Mouse (Mus musculus): ENCODE measurements around the gene Cmpk1. TPM values are rescaled to one million over a fixed set of nuclear protein-coding genes. Genes with fewer than 3 reads are reported as not detected.
"Not testable (repeated sequence)": the region's sequence is repeated elsewhere in the genome, so short reads cannot be mapped to it uniquely, and the experiment has no call there.

Cmpk1 gene
- polyA plus RNA-seq, 1 experiment from 2014 or later: 95.6 TPM

DNA sequence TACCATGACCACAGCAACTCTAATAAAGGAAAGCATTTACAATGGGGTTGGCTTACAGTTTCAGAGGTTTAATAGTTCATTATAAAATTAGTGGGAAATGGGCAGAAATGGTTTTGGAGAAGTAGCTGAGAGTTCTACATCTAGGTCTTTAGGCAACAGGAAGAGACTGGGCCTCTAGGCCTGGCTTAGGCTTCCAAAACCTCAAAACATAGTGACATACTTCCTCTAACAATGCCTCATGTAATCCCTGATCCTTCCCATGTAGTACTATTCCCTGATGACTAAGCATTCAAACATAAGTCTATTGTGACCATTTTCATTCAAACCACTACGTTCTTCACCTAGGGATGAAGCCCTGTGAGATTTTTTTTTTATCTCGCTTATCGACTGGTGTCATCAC is 7.2 kb upstream of the Cmpk1 start:
- no peak for ATAC-seq (ENCODE audit: insufficient number of reproducible peaks, insufficient read depth, low FRiP score, low read depth)
- Histone ChIP-seq H3K27me3 (ENCODE audit: control insufficient read depth, insufficient read depth, low read length) (no peaks in the 10 kb centered on the region), H3K4me2 (replicated peaks; ENCODE audit: low read depth, low read length) (no peak overlapping the region), H3K9me3 (ENCODE audit: control insufficient read depth, low read depth, low read length) (no peaks in the 10 kb centered on the region), H3K9ac (replicated peaks; ENCODE audit: low read depth, low read length) (no peak overlapping the region), H3K4me1 (ENCODE audit: control insufficient read depth, insufficient read depth, low read length) (no peaks in the 10 kb centered on the region), H3K27ac (ENCODE audit: low read length) (no peak overlapping the region), H3K4me3 (ENCODE audit: low read depth, low read length) (no peak overlapping the region), H3K36me3 (ENCODE audit: control insufficient read depth, insufficient read depth, low read length) (no peaks in the 10 kb centered on the region)
- 88% methylated on average over 3 of the region's 3 CpGs for WGBS

DNA sequence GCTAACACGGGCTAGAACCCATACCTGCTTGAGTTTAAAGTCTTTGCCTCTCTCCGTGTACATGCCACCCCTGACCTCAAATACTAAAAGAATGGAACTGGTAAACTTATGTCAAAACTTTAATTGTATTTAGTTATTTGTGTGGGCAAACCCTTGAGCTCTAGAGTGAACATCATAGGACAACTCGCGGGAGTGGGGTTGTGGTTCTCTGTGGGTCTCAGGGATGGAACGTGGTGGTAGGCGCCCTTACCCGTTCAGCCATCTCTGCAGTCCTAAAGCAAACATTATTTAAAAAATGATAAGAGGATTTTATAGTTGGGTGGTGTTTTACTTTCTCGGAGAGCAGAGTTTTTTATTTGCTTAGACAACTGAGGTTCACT is 840 bp downstream of the Cmpk1 start:
- Histone ChIP-seq H3K9ac (replicated peaks; ENCODE audit: low read depth, low read length) (peak overlapping the region; percentile 87), H3K27ac (ENCODE audit: low read length) (peak overlapping the region; percentile 99), H3K9me3 (ENCODE audit: control insufficient read depth, low read depth, low read length) (no peaks in the 10 kb centered on the region), H3K4me2 (replicated peaks; ENCODE audit: low read depth, low read length) (peak overlapping the region; percentile 69), H3K4me1 (ENCODE audit: control insufficient read depth, insufficient read depth, low read length) (no peaks in the 10 kb centered on the region), H3K36me3 (ENCODE audit: control insufficient read depth, insufficient read depth, low read length) (no peaks in the 10 kb centered on the region), H3K27me3 (ENCODE audit: control insufficient read depth, insufficient read depth, low read length) (no peaks in the 10 kb centered on the region), H3K4me3 (ENCODE audit: low read depth, low read length) (peak overlapping the region; percentile 79)
- peak; percentile 21; the same call in 1 of the 2 replicates for ATAC-seq (ENCODE audit: insufficient number of reproducible peaks, insufficient read depth, low FRiP score, low read depth)
- 2% methylated on average over 8 of the region's 8 CpGs for WGBS

- 73% methylated on average over 1 of the region's 1 CpGs for WGBS
- ATAC-seq (ENCODE audit: insufficient number of reproducible peaks, insufficient read depth, low FRiP score, low read depth): no peak
Measured at GRCm38 (mm10) chr4:114983020-114983419, 4.0 kb downstream of the Cmpk1 start.

DNA sequence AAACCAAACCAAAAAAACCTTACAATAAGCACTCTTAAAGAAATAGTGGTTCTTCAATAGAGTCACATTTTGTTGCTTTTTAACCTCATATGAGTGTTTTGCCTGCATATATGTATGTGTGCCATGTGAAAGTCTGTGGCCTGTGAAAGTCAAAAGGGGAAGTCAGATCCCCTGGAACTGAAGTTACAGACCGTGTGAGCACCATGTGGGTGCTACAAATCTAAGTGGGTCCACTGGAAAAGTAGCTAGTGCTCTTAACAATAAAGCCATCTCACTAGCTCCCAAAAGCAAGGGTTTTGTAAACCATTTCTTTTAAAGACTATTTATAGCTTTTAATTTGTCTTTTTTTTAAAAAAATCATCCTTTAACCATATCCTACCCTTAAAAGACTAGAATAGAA is 4.4 kb downstream of the Cmpk1 start:
- H3K9ac ChIP-seq (replicated peaks; ENCODE audit: low read depth, low read length): no peak overlapping the region
- WGBS: 83% methylated on average over 1 of the region's 1 CpGs
- no peak overlapping the region for H3K4me2 ChIP-seq (replicated peaks; ENCODE audit: low read depth, low read length)
- no peaks in the 10 kb centered on the region for H3K36me3 ChIP-seq (ENCODE audit: control insufficient read depth, insufficient read depth, low read length)
- H3K27me3 ChIP-seq (ENCODE audit: control insufficient read depth, insufficient read depth, low read length): no peaks in the 10 kb centered on the region
- no peak overlapping the region for H3K27ac ChIP-seq (ENCODE audit: low read length)
- no peak overlapping the region for H3K4me3 ChIP-seq (ENCODE audit: low read depth, low read length)
- ATAC-seq (ENCODE audit: insufficient number of reproducible peaks, insufficient read depth, low FRiP score, low read depth): no peak
- no peaks in the 10 kb centered on the region for H3K9me3 ChIP-seq (ENCODE audit: control insufficient read depth, low read depth, low read length)
- H3K4me1 ChIP-seq (ENCODE audit: control insufficient read depth, insufficient read depth, low read length): no peaks in the 10 kb centered on the region

More at GRCm38 (mm10) chr4:114983020-114983419, 4.0 kb downstream of the Cmpk1 start:
- Histone ChIP-seq H3K27me3 (ENCODE audit: control insufficient read depth, insufficient read depth, low read length) (no peaks in the 10 kb centered on the region), H3K27ac (ENCODE audit: low read length) (no peak overlapping the region), H3K36me3 (ENCODE audit: control insufficient read depth, insufficient read depth, low read length) (no peaks in the 10 kb centered on the region), H3K9me3 (ENCODE audit: control insufficient read depth, low read depth, low read length) (no peaks in the 10 kb centered on the region), H3K4me1 (ENCODE audit: control insufficient read depth, insufficient read depth, low read length) (no peaks in the 10 kb centered on the region), H3K4me3 (ENCODE audit: low read depth, low read length) (no peak overlapping the region), H3K9ac (replicated peaks; ENCODE audit: low read depth, low read length) (no peak overlapping the region), H3K4me2 (replicated peaks; ENCODE audit: low read depth, low read length) (no peak overlapping the region)

GRCm38 (mm10) chr4:114973229-114973740 is 13.8 kb downstream of the Cmpk1 start:
- Histone ChIP-seq H3K4me2 (replicated peaks; ENCODE audit: low read depth, low read length) (no peak overlapping the region), H3K4me3 (ENCODE audit: low read depth, low read length) (no peak overlapping the region), H3K9ac (replicated peaks; ENCODE audit: low read depth, low read length) (no peak overlapping the region), H3K27me3 (ENCODE audit: control insufficient read depth, insufficient read depth, low read length) (no peaks in the 10 kb centered on the region), H3K9me3 (ENCODE audit: control insufficient read depth, low read depth, low read length) (no peaks in the 10 kb centered on the region), H3K27ac (ENCODE audit: low read length) (no peak overlapping the region), H3K36me3 (ENCODE audit: control insufficient read depth, insufficient read depth, low read length) (peaks cover 2% of the 10 kb centered on the region; the same call in 1 of the 2 replicates), H3K4me1 (ENCODE audit: control insufficient read depth, insufficient read depth, low read length) (no peaks in the 10 kb centered on the region)
- ATAC-seq (ENCODE audit: insufficient number of reproducible peaks, insufficient read depth, low FRiP score, low read depth): no peak
- 86% methylated on average over 1 of the region's 1 CpGs for WGBS

DNA sequence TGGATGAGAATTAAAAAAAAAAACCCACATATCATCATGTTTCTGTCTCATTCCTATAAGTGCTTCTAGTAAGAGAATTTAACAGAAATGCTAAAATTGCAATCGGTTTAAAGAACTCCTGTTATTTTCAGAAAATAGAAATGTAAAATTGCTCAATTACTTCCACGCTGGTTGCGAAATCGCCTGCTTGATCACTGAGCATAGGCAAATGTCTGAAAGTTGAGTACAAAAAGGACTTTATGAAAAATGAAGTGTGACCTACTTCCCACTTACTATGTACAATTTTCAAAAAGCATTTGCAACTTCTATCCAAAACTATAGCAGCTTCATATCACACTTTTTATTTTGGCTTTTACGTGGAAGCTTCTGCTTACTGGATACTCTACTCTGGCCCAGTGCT is 16.3 kb downstream of the Cmpk1 start:
- H3K4me1 ChIP-seq (ENCODE audit: control insufficient read depth, insufficient read depth, low read length): no peaks in the 10 kb centered on the region
- H3K27ac ChIP-seq (ENCODE audit: low read length): no peak overlapping the region
- H3K4me3 ChIP-seq (ENCODE audit: low read depth, low read length): no peak overlapping the region
- H3K36me3 ChIP-seq (ENCODE audit: control insufficient read depth, insufficient read depth, low read length): peaks cover 19% of the 10 kb centered on the region; the same call in 1 of the 2 replicates
- no peaks in the 10 kb centered on the region for H3K9me3 ChIP-seq (ENCODE audit: control insufficient read depth, low read depth, low read length)
- H3K27me3 ChIP-seq (ENCODE audit: control insufficient read depth, insufficient read depth, low read length): no peaks in the 10 kb centered on the region
- ATAC-seq (ENCODE audit: insufficient number of reproducible peaks, insufficient read depth, low FRiP score, low read depth): no peak
- no peak overlapping the region for H3K4me2 ChIP-seq (replicated peaks; ENCODE audit: low read depth, low read length)
- no peak overlapping the region for H3K9ac ChIP-seq (replicated peaks; ENCODE audit: low read depth, low read length)
- 95% methylated on average over 5 of the region's 5 CpGs for WGBS

DNA sequence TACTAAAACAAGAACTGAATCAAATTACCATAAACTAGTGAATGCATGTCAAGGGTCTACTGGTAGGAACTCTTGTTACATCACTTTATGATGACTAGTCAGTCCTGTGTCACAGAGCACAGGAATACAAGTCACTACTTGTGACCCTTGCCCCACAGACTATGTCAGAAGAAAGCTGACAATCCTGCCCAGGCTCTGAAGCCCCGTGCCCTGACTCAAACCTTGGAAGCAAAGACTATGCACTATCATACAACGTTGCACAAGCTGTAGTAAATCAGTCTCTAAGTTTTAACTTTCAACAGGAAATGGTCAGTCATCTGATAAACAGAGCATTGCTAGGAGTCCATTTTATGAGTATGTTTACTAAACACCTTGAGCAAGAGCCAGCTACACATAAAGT is 26.2 kb downstream of the Cmpk1 start:
- H3K27ac ChIP-seq (ENCODE audit: low read length); H3K4me1 ChIP-seq (ENCODE audit: control insufficient read depth, insufficient read depth, low read length); ATAC-seq (ENCODE audit: insufficient number of reproducible peaks, insufficient read depth, low FRiP score, low read depth); H3K9ac ChIP-seq (replicated peaks; ENCODE audit: low read depth, low read length); H3K4me2 ChIP-seq (replicated peaks; ENCODE audit: low read depth, low read length); H3K4me3 ChIP-seq (ENCODE audit: low read depth, low read length); H3K27me3 ChIP-seq (ENCODE audit: control insufficient read depth, insufficient read depth, low read length); H3K9me3 ChIP-seq (ENCODE audit: control insufficient read depth, low read depth, low read length): not testable (repeated sequence)
- 72% methylated on average over 2 of the region's 2 CpGs for WGBS
- peaks cover 13% of the 10 kb centered on the region for H3K36me3 ChIP-seq (ENCODE audit: control insufficient read depth, insufficient read depth, low read length)

GRCm38 (mm10) chr4:114959533-114959932 is 27.5 kb downstream of the Cmpk1 start:
- Histone ChIP-seq H3K4me1 (ENCODE audit: control insufficient read depth, insufficient read depth, low read length) (no peaks in the 10 kb centered on the region), H3K4me3 (ENCODE audit: low read depth, low read length) (no peak overlapping the region), H3K36me3 (ENCODE audit: control insufficient read depth, insufficient read depth, low read length) (peaks cover 7% of the 10 kb centered on the region), H3K9ac (replicated peaks; ENCODE audit: low read depth, low read length) (no peak overlapping the region), H3K9me3 (ENCODE audit: control insufficient read depth, low read depth, low read length) (no peaks in the 10 kb centered on the region), H3K4me2 (replicated peaks; ENCODE audit: low read depth, low read length) (no peak overlapping the region), H3K27ac (ENCODE audit: low read length) (no peak overlapping the region), H3K27me3 (ENCODE audit: control insufficient read depth, insufficient read depth, low read length) (no peaks in the 10 kb centered on the region)
- ATAC-seq (ENCODE audit: insufficient number of reproducible peaks, insufficient read depth, low FRiP score, low read depth): no peak
- WGBS: 77% methylated on average over 2 of the region's 2 CpGs

DNA sequence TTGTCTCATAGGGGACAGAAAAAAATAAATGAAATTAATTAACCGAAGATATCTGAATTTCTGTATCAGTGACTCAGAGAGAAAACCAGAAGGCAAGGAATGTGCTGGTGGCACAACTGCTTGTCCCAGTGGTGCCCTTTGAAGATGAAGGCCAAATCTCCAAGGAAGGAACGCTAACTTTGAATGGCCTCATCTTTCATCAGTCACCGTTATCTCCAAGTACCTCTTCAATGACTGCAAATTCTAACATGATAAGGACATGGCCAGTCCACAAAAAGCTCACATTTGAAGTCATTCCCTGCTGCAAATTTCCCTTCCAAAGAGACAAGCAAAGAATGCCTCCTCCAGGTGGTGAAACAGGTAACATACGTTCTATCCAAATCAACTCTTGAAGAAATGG is 28.3 kb downstream of the Cmpk1 start:
- no peak for ATAC-seq (ENCODE audit: insufficient number of reproducible peaks, insufficient read depth, low FRiP score, low read depth)
- H3K4me2 ChIP-seq (replicated peaks; ENCODE audit: low read depth, low read length): no peak overlapping the region
- no peaks in the 10 kb centered on the region for H3K9me3 ChIP-seq (ENCODE audit: control insufficient read depth, low read depth, low read length)
- H3K9ac ChIP-seq (replicated peaks; ENCODE audit: low read depth, low read length): no peak overlapping the region
- no peak overlapping the region for H3K27ac ChIP-seq (ENCODE audit: low read length)
- no peaks in the 10 kb centered on the region for H3K4me1 ChIP-seq (ENCODE audit: control insufficient read depth, insufficient read depth, low read length)
- peaks cover 4% of the 10 kb centered on the region for H3K36me3 ChIP-seq (ENCODE audit: control insufficient read depth, insufficient read depth, low read length)
- H3K4me3 ChIP-seq (ENCODE audit: low read depth, low read length): no peak overlapping the region
- WGBS: 88% methylated on average over 4 of the region's 4 CpGs
- no peaks in the 10 kb centered on the region for H3K27me3 ChIP-seq (ENCODE audit: control insufficient read depth, insufficient read depth, low read length)

All from stomach, embryonic 14.5 days (tissue).